Mouse (Mus musculus) testis, adult 10 weeks (tissue): ENCODE data around the gene Nfkbie. TPM values are rescaled to one million over a fixed set of nuclear protein-coding genes. Genes with fewer than 3 reads are reported as not detected.

Experiments used
- polyA plus RNA-seq: library from polyadenylated mRNA; stranded (reverse); fragments of 350-450 nt; fragmentation: Illumina TruSeq; extraction: RNeasy Lipid Tissue Mini Kit (QIAGEN cat#74804); gene quantifications from one replicate; pipeline ENCODE4 v1.2.3, GENCODE M21; 2014; ENCODE audit warnings: low read depth, low replicate concordance

Nfkbie gene
- polyA plus RNA-seq: 0.46 TPM

DNA sequence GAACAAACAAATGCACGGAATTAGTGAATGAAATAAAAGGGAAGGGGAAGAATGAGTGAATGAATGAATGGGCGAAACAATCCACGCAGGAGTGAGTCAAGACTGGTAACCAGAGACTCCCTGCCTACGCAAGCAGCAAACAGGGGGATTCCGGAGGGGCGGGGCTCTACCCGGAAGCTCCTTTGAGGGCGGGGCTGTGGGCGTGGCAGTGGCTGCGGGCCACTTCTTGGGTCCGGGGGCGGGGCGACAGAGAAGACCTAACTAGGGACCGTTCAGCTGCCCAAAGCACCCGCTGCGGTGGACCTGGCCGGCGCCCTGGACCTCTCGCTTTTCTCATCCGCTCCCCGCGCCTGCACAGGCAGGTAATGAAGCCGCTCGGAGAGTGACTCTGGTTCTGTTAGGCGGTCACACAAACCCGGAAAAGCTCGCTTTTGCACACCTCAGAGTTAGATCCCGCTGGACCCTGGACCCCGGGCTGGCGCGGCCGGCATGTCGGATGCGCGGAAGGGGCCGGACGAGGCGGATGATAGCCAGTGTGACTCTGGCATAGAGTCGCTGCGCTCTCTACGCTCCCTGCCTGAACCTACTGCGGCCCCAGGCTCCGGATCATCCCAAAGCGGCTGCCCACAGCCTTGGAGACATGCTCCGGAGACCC is at the start of gene Nfkbie:
Gene Nfkbie, plus strand, starts transcription at position 252 of the 655 bp plus-strand sequence.

DNA sequence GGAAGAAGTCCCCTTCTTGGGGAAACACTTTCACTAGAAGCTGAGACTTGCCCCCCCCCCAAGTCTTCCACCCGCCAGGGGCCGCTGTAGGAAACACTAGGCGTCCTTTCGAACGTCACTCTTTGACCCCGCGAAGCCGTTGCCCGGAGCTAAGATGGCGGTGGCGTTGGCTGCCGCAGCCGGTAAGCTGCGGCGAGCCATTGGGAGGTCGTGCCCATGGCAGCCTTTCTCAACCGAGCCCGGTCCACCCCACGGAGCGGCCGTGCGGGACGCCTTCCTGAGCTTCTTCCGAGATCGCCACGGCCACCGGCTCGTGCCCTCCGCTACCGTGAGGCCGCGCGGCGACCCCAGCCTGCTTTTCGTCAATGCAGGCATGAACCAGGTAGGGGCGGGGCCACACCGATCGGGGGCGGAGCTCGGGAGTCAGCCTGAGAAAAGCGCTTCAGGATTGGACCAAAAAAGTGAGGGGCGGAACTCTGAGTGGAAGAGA is 48.8 kb upstream of the Nfkbie start, which contains the start of gene Aars2:
Gene Aars2, plus strand, starts transcription at position 142 of the 490 bp plus-strand sequence.

DNA sequence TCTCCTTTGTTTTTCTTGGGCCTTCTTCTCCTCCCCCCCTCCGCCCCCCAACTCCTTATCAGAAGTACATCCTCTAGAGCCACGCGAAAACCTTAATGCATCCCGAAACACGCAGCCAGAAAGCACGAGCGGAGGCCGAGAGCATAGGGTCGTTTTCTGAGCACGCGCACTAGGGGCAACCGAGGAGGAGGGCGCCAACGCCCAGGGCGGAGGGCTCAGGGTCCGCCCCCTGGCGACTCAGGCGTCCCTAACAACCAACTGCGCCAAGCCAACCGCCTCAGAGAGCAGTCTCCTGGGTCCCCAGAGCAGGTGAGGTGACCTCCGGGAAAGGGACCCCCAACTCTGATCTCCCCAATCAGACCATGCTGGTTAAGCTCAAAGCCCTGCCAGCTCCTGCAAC is 32.2 kb upstream of the Nfkbie start, which contains the start of gene Tcte1:
Gene Tcte1, plus strand, starts transcription at position 172 of the 400 bp plus-strand sequence.

DNA sequence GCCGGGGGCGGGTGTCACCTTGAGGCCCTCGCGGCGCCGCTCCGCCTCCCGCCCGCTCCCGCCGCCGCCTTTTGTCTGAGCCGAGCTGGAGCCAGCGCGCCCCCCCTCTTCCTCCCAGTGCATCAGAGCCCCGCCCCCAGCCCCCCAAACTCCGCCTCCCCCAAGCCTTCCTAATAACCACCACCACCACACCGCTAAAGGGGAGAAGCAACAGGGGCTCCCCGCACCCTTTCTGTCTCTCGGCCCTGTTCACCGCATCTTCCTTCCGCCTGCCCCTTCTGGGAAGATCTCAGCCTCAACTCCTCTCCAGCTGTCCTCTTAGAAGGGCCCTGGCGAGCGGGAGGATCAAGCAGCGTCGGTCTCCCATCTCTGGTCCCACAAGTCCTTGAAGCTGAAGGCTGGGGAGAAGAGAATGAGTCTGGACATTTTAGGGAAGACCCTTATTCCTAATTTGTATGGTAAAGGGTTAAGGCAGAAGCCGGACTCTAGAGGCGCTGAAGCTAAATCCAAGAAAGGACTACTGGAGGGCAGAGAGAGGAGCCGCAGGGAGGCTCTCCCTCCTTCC is 5.8 kb upstream of the Nfkbie start, which contains the start of gene Tmem151b:
Gene Tmem151b, minus strand, starts transcription at position 61 of the 565 bp plus-strand sequence.

DNA sequence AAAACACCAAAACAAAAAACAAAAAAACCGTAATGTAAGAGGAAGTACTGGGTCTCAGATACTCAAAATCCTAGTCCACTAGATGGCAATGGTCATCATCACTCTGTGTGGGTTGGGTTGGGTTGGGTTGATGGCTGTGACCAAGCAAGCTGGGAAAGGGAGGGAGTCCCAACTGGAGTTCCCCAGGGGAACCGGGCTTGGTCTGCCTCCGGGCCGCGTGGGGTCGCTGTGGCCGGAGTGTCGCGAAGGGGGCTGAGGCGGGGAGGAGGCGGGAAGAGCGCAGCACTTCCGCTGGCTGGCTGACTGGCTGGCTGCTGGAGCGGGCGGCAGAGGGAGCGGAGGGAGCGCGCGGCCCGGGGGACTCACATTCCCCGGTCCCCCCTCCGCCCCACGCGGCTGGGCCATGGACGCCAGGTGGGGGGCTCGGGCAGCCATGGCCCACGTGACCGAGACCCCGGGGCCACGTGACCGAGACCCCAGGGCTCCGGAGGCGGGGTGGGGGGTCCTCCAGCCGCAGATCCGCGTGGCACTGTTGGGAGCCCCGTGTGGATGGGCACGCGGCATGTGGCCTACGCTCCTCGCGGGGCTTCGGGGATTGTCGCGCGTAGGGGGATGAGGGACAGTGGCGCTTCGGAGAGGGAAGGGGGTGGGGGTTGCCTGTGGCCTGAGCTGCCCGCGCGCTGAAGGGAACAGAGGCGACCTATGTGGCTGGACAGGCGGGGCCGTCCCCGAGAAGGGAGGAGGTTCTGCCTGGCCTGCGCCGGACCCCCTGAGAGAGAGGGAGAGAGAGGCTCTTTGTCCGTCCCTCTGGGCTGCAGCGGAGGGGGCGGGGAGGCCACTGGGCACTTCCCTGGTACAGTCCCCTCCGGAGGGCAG is 8.4 kb downstream of the Nfkbie start, which contains the start of gene Slc35b2:
Gene Slc35b2, plus strand, starts transcription at position 220 of the 876 bp plus-strand sequence.

DNA sequence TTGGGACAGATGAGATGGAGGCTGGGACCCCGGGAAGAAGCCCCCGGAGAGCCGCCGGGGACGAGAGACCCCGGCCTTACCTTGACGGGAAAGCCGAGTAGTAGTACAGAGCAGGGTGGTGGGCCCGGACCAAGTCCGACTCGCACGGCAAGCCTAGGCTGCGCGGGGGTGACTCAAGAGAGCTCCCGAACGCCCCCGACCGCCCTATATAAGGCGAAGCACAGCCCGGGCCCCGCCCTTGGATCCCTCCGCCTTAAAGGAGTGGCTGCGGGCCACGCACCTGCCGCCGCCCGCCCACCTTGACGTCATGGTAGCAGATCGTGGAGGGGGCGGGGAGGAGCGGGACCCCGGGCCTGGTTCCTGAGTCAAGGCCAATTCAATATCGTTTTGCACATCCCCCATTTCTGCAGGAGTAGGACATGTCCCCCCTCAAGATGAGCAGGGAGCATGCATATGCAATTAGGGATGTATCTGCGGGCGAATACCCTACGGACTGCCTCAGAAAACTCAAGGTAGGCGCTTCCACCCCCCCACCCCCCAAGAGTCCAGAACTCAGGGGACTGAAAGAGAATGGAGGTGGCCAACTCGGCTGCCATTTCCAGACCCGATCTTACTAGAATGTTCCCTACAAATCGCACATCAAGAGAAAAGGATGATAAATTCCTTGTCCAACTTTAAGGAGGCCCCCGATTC is 17.7 kb downstream of the Nfkbie start, which contains the start of gene Hsp90ab1:
Gene Hsp90ab1, minus strand, starts transcription at position 185 of the 693 bp plus-strand sequence.

DNA sequence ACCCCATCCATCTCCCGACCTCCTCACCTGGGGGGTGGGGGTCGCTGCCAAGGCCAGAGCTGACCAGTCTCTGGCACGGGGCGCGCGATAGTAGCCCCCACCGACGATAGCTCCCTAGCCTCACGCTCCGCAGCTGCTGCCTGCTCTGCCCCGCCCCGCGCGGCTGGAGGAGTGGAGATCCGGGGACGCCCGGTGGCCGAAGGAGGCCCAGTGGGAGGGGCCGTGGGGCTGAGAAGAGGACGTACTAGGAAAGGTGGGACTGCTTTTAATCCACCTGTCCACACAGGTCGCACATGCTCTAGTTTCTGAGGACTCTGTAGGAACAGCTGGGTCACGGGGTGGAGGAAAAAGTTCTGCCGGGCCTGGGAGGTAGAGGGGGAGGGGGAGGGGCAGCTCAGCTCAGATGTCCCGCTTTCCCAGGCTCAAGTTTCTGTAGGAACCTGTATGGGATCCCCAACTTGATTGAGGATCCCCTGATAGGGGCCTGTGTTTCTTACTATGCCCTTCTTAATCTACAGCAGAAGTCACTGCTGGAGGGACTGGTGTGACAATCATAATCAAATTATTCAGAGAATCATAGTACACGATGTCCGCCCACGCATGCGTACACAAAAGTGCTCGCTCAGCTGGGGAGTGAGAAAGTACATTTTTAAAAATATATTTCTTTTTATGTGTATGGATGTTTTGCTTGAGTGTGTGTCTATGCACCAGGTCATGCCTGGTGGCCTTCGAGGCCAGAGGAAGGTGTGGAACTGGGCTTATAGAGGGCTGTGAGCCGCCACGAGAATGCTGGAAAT is 44.1 kb downstream of the Nfkbie start, which contains the start of gene Slc29a1:
Gene Slc29a1, minus strand, starts transcription at position 161 of the 797 bp plus-strand sequence.

DNA sequence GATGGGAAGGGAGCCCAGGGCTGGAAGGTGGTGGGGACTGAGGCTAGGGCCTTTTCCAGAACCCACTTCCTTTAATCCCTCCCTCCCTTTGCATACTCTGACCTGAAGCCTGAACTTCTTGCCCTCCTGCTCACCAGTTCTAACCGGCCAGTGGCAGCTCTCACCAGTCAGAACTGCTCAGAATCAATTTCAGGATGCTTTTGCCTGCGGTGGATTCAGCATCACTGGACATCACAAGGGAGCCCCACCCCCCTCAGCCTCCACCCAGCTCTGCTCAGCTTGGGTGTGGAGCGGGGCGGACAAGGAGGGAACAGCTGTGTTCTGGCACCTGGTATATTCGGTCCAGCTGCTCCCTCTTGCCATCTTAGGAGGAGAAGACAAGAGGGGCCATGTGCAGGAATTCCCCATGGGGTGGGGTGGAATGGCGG is 46.4 kb downstream of the Nfkbie start, which contains the start of gene Mymx:
Gene Mymx, minus strand, starts transcription at position 226 of the 428 bp plus-strand sequence.

Other genes with a start within 250 kb of the Nfkbie start
- 61.1 TPM for gene Cdc5l, start 122.0 kb upstream of the Nfkbie start, polyA plus RNA-seq
- gene Spats1, start 80.3 kb upstream of the Nfkbie start, polyA plus RNA-seq: 31.2 TPM
- 0.27 TPM for gene Aars2, start 48.9 kb upstream of the Nfkbie start, polyA plus RNA-seq
- gene Tcte1, start 32.3 kb upstream of the Nfkbie start, polyA plus RNA-seq: 64.6 TPM
- gene Tmem151b, start 6.0 kb upstream of the Nfkbie start, polyA plus RNA-seq: 0.06 TPM
- gene Slc35b2, start 8.2 kb downstream of the Nfkbie start, polyA plus RNA-seq: 2.5 TPM
- 429 TPM for gene Hsp90ab1, start 17.6 kb downstream of the Nfkbie start, polyA plus RNA-seq
- gene Slc29a1, start 43.9 kb downstream of the Nfkbie start, polyA plus RNA-seq: 13.7 TPM
- gene Mymx, start 46.4 kb downstream of the Nfkbie start, polyA plus RNA-seq: not detected
- gene Capn11, start 103.6 kb downstream of the Nfkbie start, polyA plus RNA-seq: 23.4 TPM
- gene Mrpl14, start 130.6 kb downstream of the Nfkbie start, polyA plus RNA-seq: not detected
- 0.27 TPM for gene Tmem63b, start 131.2 kb downstream of the Nfkbie start, polyA plus RNA-seq
- gene 1600014C23Rik, start 178.1 kb downstream of the Nfkbie start, polyA plus RNA-seq: 0.73 TPM